Mouse (Mus musculus): ENCODE measurements around the gene Rpia.

GRCm38 (mm10) chr6:70840281-70840680 is 48.2 kb upstream of the Rpia start:
- TF ChIP-seq POLR2A (IDR thresholded peaks at IDR 0.05; ENCODE audit: borderline replicate concordance, control insufficient read depth, low read depth, low read length) (no peak), CTCF (IDR thresholded peaks at IDR 0.05; ENCODE audit: control insufficient read depth, insufficient read depth, low read length) (no peak)
